Mouse (Mus musculus): Measurements from ENCODE around the gene Gm20777.
A peak's percentile ranks its signal among the peaks of the same experiment; 100 is the strongest.
"Not testable (repeated sequence)": the region's sequence is repeated elsewhere in the genome, so short reads cannot be mapped to it uniquely, and the experiment has no call there.

The Gm20777 gene

DNA sequence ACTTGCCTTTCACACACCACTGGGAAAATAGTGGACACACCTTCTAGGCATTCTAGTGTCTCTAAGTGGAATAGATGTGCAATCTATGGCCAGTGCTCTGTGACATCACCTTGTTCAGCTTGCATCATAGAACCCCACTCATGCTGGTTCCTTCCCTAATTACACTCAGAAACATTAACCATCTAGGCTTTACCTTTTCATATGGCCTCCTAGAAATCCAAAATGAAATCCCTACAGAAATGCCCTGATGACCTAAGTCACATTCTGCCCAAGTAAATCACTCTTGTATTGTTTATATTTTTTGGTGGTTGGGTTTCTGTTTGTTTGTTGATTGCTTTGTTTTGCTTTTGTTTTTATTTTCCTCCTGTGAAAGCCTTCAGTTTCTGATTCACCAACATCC lies at the start of gene Gm20777:
Gm20777 (minus strand) TSS at position 101 of the 400 bp plus-strand sequence.
- DNase-seq, result not testable (repeated sequence)

DNA sequence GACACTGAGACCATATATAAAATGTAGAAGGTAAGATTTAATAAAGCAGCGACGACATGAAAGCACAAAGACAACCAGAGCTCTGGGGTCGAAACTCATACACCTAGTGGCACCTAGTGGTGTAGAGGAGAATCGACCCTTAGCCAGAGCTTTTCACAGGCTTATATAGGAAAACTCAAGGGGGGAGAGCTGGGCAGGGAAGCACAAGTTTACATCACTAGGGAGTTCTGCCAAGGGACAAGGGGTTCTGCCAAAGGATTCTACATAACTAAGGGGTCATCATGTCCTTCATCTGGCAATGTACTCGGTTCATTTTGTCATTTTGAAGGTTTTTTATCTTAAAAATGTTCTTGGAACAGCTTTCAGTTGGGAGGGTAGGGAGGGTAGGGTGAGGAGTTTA lies 42.7 kb downstream of the Gm20777 start:
- peak; percentile 16 for DNase-seq

DNA sequence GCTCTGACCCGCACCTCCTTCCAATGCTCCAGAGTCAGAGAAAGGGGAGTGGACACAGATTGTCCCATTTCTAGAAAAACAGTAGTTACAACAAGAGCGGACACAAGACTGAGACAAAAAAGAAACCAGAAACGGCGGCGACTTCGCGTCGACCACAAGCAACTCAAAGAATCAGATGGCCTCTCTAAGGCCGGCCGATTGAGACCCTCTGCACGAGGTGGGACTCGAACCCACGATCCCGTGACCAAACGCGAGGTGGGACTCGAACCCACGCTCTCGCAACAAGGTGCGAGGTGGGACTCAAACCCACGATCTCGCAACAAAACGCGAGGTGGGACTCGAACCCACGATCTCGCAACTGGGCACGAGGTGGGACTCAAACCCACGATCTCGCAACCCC lies 43.5 kb downstream of the Gm20777 start:
- not testable (repeated sequence) for DNase-seq

DNA sequence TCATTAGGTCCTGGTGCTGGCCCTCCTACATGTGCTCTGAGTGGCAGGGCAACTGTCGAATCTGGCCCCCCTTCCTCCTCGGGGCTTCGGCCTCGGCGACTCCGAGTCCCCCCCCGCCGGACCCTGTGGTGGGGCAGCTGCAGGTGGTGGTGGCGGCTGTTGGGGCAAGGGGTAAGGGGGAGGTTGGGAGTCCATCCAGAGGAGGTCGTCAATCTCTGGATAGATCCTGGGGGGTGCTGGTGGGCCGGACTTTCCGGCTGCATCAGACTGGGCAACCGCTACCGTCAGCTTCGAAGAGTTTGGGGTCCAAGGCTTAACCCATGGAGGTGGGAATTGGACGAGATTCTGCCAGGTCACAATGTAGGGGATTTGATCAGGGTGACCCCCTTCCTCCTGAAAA lies 44.0 kb downstream of the Gm20777 start:
- not testable (repeated sequence) for DNase-seq

DNA sequence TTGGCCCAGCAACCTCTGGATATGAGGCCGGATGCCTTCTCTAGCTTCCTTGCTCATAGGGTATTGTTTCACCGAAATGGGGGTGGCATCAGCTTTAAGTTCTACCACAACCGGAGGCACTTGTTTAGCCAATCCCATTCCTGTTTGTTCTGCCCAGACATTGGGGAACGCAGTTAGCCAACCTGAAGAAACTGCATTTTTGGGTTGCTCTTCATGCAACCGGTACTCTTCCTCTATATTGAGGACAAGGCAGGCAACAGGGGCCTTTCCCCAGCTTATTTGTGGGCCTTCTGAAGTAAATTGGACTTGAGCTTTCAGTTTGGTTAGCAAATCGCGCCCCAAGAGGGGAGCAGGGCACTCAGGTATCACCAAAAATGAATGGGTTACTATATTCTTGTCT lies 45.6 kb downstream of the Gm20777 start:
- DNase-seq, result not testable (repeated sequence)

All from layer of hippocampus, adult 9-11 months (tissue).